Mouse (Mus musculus) embryonic fibroblast, embryonic 13.5 days (primary cell): Measurements from ENCODE around the gene Fam19a2. TPM values are rescaled to one million over a fixed set of nuclear protein-coding genes. Genes with fewer than 3 reads are reported as not detected.

Experiments
- H3K27ac ChIP-seq: 2 replicates; pipeline ENCODE4 v1.5.1; 2012; ENCODE audit warnings: low read length, control low read depth, inconsistent platforms; ENCODE audit not compliant: insufficient read depth
- H3K4me1 ChIP-seq: 2 replicates; pipeline ENCODE4 v1.6.1; 2011; ENCODE audit warnings: low read length; ENCODE audit not compliant: control insufficient read depth, insufficient read depth
- H3K4me3 ChIP-seq: 2 replicates; pipeline ENCODE4 v1.5.1; 2011; ENCODE audit warnings: mild to moderate bottlenecking, control low read depth, low read length; ENCODE audit not compliant: insufficient read depth
- CTCF ChIP-seq: IDR thresholded peaks from 2 replicates; pipeline ENCODE4 v1.5.1; 2011; ENCODE audit warnings: mild to moderate bottlenecking, control low read depth, low read length, moderate library complexity, borderline replicate concordance; ENCODE audit not compliant: insufficient read depth
- POLR2A ChIP-seq: IDR thresholded peaks from 2 replicates; pipeline ENCODE4 v1.6.1; 2011; ENCODE audit warnings: low read depth, mild to moderate bottlenecking, control low read depth, low read length, moderate library complexity
- polyA plus RNA-seq: library from polyadenylated mRNA; stranded (reverse); fragments of >200 nt; gene quantifications from 2 replicates; pipeline ENCODE4 v1.2.4, GENCODE M21; 2011; ENCODE audit warnings: low read depth; ENCODE audit not compliant: missing spikeins, insufficient read length

Gene Fam19a2
- polyA plus RNA-seq, 1 experiment = 0.77 TPM

DNA sequence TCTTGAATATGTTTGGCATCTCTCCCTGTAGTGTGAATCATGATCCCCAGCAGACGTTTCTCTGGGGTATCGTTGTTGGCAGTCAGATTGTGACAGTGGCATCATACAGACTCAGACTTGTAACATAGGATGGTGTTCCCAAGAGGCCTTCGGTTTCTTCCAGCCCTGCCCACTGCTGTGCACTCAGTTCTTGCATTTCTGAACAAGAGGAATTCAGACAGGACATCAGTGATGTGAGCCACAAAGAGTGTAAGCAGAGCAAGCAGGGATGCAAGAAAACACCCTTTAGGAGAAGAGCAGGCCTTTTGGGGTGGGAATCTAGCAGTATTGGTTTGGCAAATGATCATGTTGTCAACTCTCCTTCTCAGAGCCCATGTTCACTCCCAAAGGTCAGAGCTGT, 489.0 kb downstream of the Fam19a2 start:
- Histone ChIP-seq H3K4me3 (no peak overlapping the region), H3K4me1 (no peaks in the 10 kb centered on the region), H3K27ac (no peak overlapping the region)
- TF ChIP-seq POLR2A (no peak), CTCF (no peak)

DNA sequence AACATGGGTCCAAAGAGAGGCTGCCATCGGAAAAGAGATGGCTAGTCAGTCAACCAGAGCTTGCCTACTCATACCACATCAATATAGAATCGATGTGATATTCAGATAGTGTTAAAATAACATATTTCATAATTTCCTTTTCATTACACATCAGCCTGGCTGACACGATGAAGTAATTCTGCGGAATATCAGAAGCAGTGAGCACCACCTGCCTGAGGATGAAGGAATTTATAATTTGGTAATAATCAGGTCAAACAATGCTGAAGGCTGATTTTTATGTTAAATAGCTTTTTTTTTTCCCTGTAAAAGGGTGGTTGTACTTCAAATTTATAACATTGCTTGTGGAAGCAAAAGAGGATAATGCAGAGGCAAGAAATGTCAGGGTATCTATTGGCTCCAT, 490.2 kb downstream of the Fam19a2 start:
- Histone ChIP-seq H3K4me3 (no peak overlapping the region), H3K27ac (no peak overlapping the region), H3K4me1 (no peaks in the 10 kb centered on the region)
- no peak for TF ChIP-seq CTCF
- no peak for TF ChIP-seq POLR2A

DNA sequence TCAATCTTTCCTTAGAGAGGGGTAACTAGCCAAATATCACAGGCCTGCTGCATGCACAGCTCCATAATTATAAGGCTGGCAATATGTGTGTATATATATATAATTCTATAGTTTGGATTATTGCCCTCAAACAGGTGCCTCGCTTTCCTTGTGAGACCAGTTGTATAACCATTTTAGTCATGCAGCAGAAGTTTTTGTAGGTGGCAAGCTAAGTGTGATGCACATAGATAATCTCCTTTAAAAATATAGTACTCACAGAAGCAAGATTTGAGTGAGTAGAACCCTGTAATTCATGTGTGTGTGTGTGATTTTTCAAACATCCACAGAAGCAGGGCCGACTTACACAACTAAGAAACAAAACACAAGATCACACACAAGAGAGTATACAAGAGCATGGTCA, 525.6 kb downstream of the Fam19a2 start:
- Histone ChIP-seq H3K4me1 (no peaks in the 10 kb centered on the region), H3K27ac (no peak overlapping the region), H3K4me3 (no peak overlapping the region)
- TF ChIP-seq POLR2A = no peak
- no peak for TF ChIP-seq CTCF

Other genes starting within 250 kb of the Fam19a2 start
- 80.7 and 89.2 TPM in 2 replicates for gene Mon2, start 187.5 kb upstream of the Fam19a2 start, polyA plus RNA-seq
- gene Usp15, start 67.0 kb upstream of the Fam19a2 start, polyA plus RNA-seq = 106 and 112 TPM in 2 replicates